9 mouse cellular contexts compared by ENCODE assay signal in genomic region chr9:66061656-66062055, GRCm38 (mm10). TPM values are rescaled to one million over a fixed set of nuclear protein-coding genes. Genes with fewer than 3 reads are reported as not detected.
DNase-seq lines count a peak whose midpoint lies in the region; ATAC-seq and TF ChIP-seq lines count a peak whose summit lies in the region.
"Had no signal": no experiment of that assay in that cellular context is flagged by ENCODE, and none has a peak within 500 bp of the region (broad histone marks: within the 10 kb centered on the region; RNA-seq: fewer than 3 reads in every experiment).

No protein-coding gene starts in this region.

- H3K27ac ChIP-seq in kidney, embryonic 15.5 days = no peak overlapping the region
- no peak overlapping the region; the same call in 1 of the 2 replicates for H3K27ac ChIP-seq in embryonic facial prominence, embryonic 14.5 days (replicated peaks; ENCODE audit: low read depth, low read length)
- H3K27ac ChIP-seq in hindbrain, postnatal 0 days = peak overlapping the region; percentile 95
- H3K27ac ChIP-seq in midbrain, embryonic 15.5 days = no peak overlapping the region

- H3K4me2 ChIP-seq in kidney, embryonic 15.5 days = peak overlapping the region; percentile 62
- peak overlapping the region; percentile 77 for H3K4me2 ChIP-seq in embryonic facial prominence, embryonic 14.5 days (ENCODE audit: low read depth, low read length)
- peak overlapping the region; percentile 90 for H3K4me2 ChIP-seq in hindbrain, postnatal 0 days (ENCODE audit: low read depth, low read length)
- peak overlapping the region; percentile 66 for H3K4me2 ChIP-seq in midbrain, embryonic 15.5 days

- TF ChIP-seq CTCF in hindbrain, postnatal 0 days (IDR thresholded peaks at IDR 0.05; ENCODE audit: low read depth) = no peak

- no peak for ATAC-seq in kidney, embryonic 15.5 days (replicated peaks; ENCODE audit: low FRiP score)
- ATAC-seq in embryonic facial prominence, embryonic 14.5 days (ENCODE audit: low read depth) = no peak
- ATAC-seq in hindbrain, postnatal 0 days = no peak
- ATAC-seq in midbrain, embryonic 15.5 days (replicated peaks) = no peak
- ATAC-seq in monocyte, adult 5-6 weeks (replicated peaks; ENCODE audit: insufficient number of reproducible peaks, low FRiP score, low TSS enrichment, poor library complexity, severe bottlenecking) = no peak

- H3K4me1 ChIP-seq in kidney, embryonic 15.5 days = peaks cover 19% of the 10 kb centered on the region
- H3K4me1 ChIP-seq in embryonic facial prominence, embryonic 14.5 days (ENCODE audit: control insufficient read depth, insufficient read depth, low read length) = peaks cover 12% of the 10 kb centered on the region
- H3K4me1 ChIP-seq in hindbrain, postnatal 0 days (ENCODE audit: insufficient read depth, low read length) = peaks cover 17% of the 10 kb centered on the region
- H3K4me1 ChIP-seq in midbrain, embryonic 15.5 days = peaks cover 19% of the 10 kb centered on the region

- no peak for DNase-seq in kidney, adult 18-20 months
- DNase-seq in embryonic facial prominence, embryonic 14.5 days (ENCODE audit: low spot score) = no peak
- DNase-seq in hindbrain, postnatal 0 days (ENCODE audit: low spot score) = peak; percentile 33
- no peak for DNase-seq in right cerebral cortex, postnatal 14 days
- no peak for DNase-seq in cerebellum, adult 11 months
- DNase-seq: kidney, postnatal 10 days had no signal

- H3K9me3 ChIP-seq in kidney, embryonic 15.5 days (replicated peaks) = no peaks in the 10 kb centered on the region
- no peaks in the 10 kb centered on the region for H3K9me3 ChIP-seq in embryonic facial prominence, embryonic 14.5 days (ENCODE audit: control insufficient read depth, low read length)
- no peaks in the 10 kb centered on the region for H3K9me3 ChIP-seq in hindbrain, postnatal 0 days (ENCODE audit: low read length)
- H3K9me3 ChIP-seq in midbrain, embryonic 15.5 days = no peaks in the 10 kb centered on the region

- H3K36me3 ChIP-seq in kidney, embryonic 15.5 days = peaks cover 42% of the 10 kb centered on the region
- H3K36me3 ChIP-seq in embryonic facial prominence, embryonic 14.5 days (ENCODE audit: control insufficient read depth, insufficient read depth, low read length) = peaks cover 45% of the 10 kb centered on the region
- H3K36me3 ChIP-seq in hindbrain, postnatal 0 days (ENCODE audit: insufficient read depth, low read length) = peaks cover 38% of the 10 kb centered on the region
- H3K36me3 ChIP-seq in midbrain, embryonic 15.5 days (replicated peaks) = peaks cover 33% of the 10 kb centered on the region

- H3K27me3 ChIP-seq in kidney, embryonic 15.5 days = no peaks in the 10 kb centered on the region
- H3K27me3 ChIP-seq in embryonic facial prominence, embryonic 14.5 days (replicated peaks; ENCODE audit: control insufficient read depth, insufficient read depth, low read length) = no peaks in the 10 kb centered on the region
- H3K27me3 ChIP-seq in hindbrain, postnatal 0 days (ENCODE audit: insufficient read depth, low read length) = no peaks in the 10 kb centered on the region
- no peaks in the 10 kb centered on the region for H3K27me3 ChIP-seq in midbrain, embryonic 15.5 days (replicated peaks)

- WGBS in kidney, embryonic 15.5 days = 74% methylated on average over 3 of the region's 3 CpGs
- WGBS in embryonic facial prominence, embryonic 14.5 days = 80% methylated on average over 3 of the region's 3 CpGs
- WGBS in hindbrain, postnatal 0 days = 46% methylated on average over 3 of the region's 3 CpGs
- WGBS in midbrain, embryonic 15.5 days = 83% methylated on average over 3 of the region's 3 CpGs

- H3K9ac ChIP-seq in kidney, embryonic 15.5 days = peak overlapping the region; percentile 82; the same call in 1 of the 2 replicates
- peak overlapping the region; percentile 82; the same call in 1 of the 2 replicates for H3K9ac ChIP-seq in embryonic facial prominence, embryonic 14.5 days (ENCODE audit: low read depth, low read length)
- peak overlapping the region; percentile 91; the same call in 1 of the 2 replicates for H3K9ac ChIP-seq in hindbrain, postnatal 0 days (replicated peaks; ENCODE audit: low read length)
- H3K9ac ChIP-seq in midbrain, embryonic 15.5 days = 0 out of 2 replicates have a peak overlapping the region, but pooled peaks have one; percentile 12

- peak overlapping the region; percentile 80 for H3K4me3 ChIP-seq in kidney, embryonic 15.5 days (replicated peaks)
- H3K4me3 ChIP-seq in embryonic facial prominence, embryonic 14.5 days (ENCODE audit: low read depth, low read length) = peak overlapping the region; percentile 70
- H3K4me3 ChIP-seq in hindbrain, postnatal 0 days (ENCODE audit: low read length) = peak overlapping the region; percentile 85; the same call in 1 of the 2 replicates
- peak overlapping the region; percentile 83; the same call in 1 of the 2 replicates for H3K4me3 ChIP-seq in midbrain, embryonic 15.5 days

RNA-seq across cellular contexts. Expression of gene Ppib, which starts 1.6 kb away (rescaled TPM):
- 631 and 634 TPM in 2 replicates for polyA plus RNA-seq in kidney, embryonic 15.5 days (2015; fragmentation: Nextera tagmentation; extraction: Ambion mirVana)
- 801 and 834 TPM in 2 replicates for polyA plus RNA-seq in embryonic facial prominence, embryonic 14.5 days (2014; fragmentation: Nextera tagmentation; extraction: Ambion mirVana)
- 223 and 263 TPM in 2 replicates for total RNA-seq in hindbrain, postnatal 0 days (2014; rRNA removed)
- 395 and 408 TPM in 2 replicates for polyA plus RNA-seq in hindbrain, postnatal 0 days (2015; fragmentation: Nextera tagmentation; extraction: Ambion mirVana)
- 308 and 311 TPM in 2 replicates for polyA plus RNA-seq in midbrain, embryonic 15.5 days (2015; fragmentation: Nextera tagmentation; extraction: Ambion mirVana)
- 628 to 744 TPM (median 641 TPM) in 3 replicates for total RNA-seq in monocyte, adult 5-6 weeks (2017)

RNA-seq across cellular contexts. Expression of gene Snx22, which starts 7.9 kb away (rescaled TPM):
- 1.4 and 2.3 TPM in 2 replicates for polyA plus RNA-seq in kidney, embryonic 15.5 days (2015; fragmentation: Nextera tagmentation; extraction: Ambion mirVana)
- 3.4 and 4.1 TPM in 2 replicates for polyA plus RNA-seq in embryonic facial prominence, embryonic 14.5 days (2014; fragmentation: Nextera tagmentation; extraction: Ambion mirVana)
- 7.1 and 8.8 TPM in 2 replicates for total RNA-seq in hindbrain, postnatal 0 days (2014; rRNA removed)
- polyA plus RNA-seq in hindbrain, postnatal 0 days (2015; fragmentation: Nextera tagmentation; extraction: Ambion mirVana) = 12.8 and 13.2 TPM in 2 replicates
- 11.2 and 11.9 TPM in 2 replicates for polyA plus RNA-seq in midbrain, embryonic 15.5 days (2015; fragmentation: Nextera tagmentation; extraction: Ambion mirVana)
- total RNA-seq in monocyte, adult 5-6 weeks (2017) = 1.3 to 2.6 TPM (median 1.6 TPM) in 3 replicates

Comparison
In these comparisons a context has a peak if more than half of its experiments do, and no peak if none do; other contexts are left out.
1. H3K9ac ChIP-seq: peak in every context shown above with its lines; median percentile 91 in hindbrain, postnatal 0 days; 82 in kidney, embryonic 15.5 days; 82 in embryonic facial prominence, embryonic 14.5 days; 12 in midbrain, embryonic 15.5 days.